Mouse (Mus musculus) liver, embryonic 14.5 days (tissue): ENCODE measurements at regions not wholly inside any gene's neighbourhood (a gene's known extent, or its start where the extent isn't known, plus 50 kb on each side); places are given as distances from the start of the nearest gene placed in this dataset.

Experiments
- CTCF ChIP-seq: IDR thresholded peaks from 2 replicates; pipeline ENCODE4 v1.5.1; 2016; ENCODE audit warnings: antibody characterized with exemption, low read depth, control low read depth
- EP300 ChIP-seq: IDR thresholded peaks from 2 replicates; pipeline ENCODE4 v1.6.1; 2016; ENCODE audit warnings: antibody characterized with exemption, low read depth

DNA sequence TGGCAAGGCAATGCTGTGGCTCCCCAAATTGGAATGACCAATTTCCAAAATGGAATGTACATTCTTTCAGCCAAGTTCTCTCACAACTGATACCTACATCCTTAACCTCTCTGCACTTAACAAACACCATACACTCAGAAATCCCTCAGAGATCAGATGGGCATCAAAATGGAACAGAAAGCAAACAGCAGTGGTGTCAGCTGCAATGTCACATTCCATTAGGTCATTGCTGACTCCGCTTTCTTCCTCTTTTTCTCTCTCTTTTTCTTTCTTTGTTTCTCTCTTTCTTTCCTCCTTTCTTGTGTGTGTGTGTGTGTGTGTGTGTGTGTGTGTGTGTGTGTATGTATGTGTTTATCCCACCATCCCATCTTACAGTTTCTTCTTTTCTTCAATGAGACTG is 578.1 kb upstream of the 2610301B20Rik start:
- TF ChIP-seq CTCF (no peak), EP300 (no peak)
